Mouse (Mus musculus): ENCODE measurements around the gene Cd2bp2. TPM values are rescaled to one million over a fixed set of nuclear protein-coding genes. Genes with fewer than 3 reads are reported as not detected.

Gene Cd2bp2
- total and polyA plus RNA-seq, 3 experiments = 56.7 to 64.8 TPM; not detected in 1

- Histone ChIP-seq H3K4me1 (ENCODE audit: control insufficient read depth in 1 of 2, insufficient read depth in 2 of 2, low read length in 2 of 2) (peaks cover 15 to 17% of the 10 kb centered on the region in 2 experiments), H3K4me3 (ENCODE audit: control insufficient read depth in 1 of 2, insufficient read depth in 1 of 2, low read depth in 2 of 2, low read length in 2 of 2) (no peak overlapping the region), H3K27ac (ENCODE audit: control insufficient read depth, low read depth, low read length) (no peak overlapping the region), H3K79me2 (ENCODE audit: control insufficient read depth, insufficient read depth, low read length, poor library complexity) (no peaks in the 10 kb centered on the region; the same call in 1 of the 2 replicates), H3K27me3 (ENCODE audit: control insufficient read depth in 1 of 2, insufficient read depth in 2 of 2, low read length in 2 of 2) (no peaks in the 10 kb centered on the region), H3K9ac (ENCODE audit: control insufficient read depth, low read depth, low read length, poor library complexity, severe bottlenecking) (no peak overlapping the region), H3K36me3 (ENCODE audit: control insufficient read depth in 1 of 2, insufficient read depth in 2 of 2, low read length in 2 of 2) (peaks cover 0 to 21% of the 10 kb centered on the region in 2 experiments; a peak in 2 of 4 replicates), H3K9me3 (replicated peaks; ENCODE audit: insufficient read depth, low read length) (no peaks in the 10 kb centered on the region)
- DNase-seq (ENCODE audit: low read depth, low spot score) = no peak
- no peak for TF ChIP-seq ZKSCAN1 (IDR thresholded peaks at IDR 0.05; ENCODE audit: low read depth, low read length)
- TF ChIP-seq POLR2AphosphoS2 (IDR thresholded peaks at IDR 0.05; ENCODE audit: low read length) = no peak
- TF ChIP-seq CTCF (IDR thresholded peaks at IDR 0.05 in 2 of 3, conservative IDR thresholded peaks at IDR 0.05 in 1 of 3; ENCODE audit: control insufficient read depth in 1 of 3, insufficient read depth in 1 of 3, low read depth in 2 of 3, low read length in 3 of 3, poor library complexity in 1 of 3, severe bottlenecking in 1 of 3) = no peak
- TF ChIP-seq ETS1 (IDR thresholded peaks at IDR 0.05; ENCODE audit: low read depth, low read length) = no peak
- TF ChIP-seq MAFK (IDR thresholded peaks at IDR 0.05; ENCODE audit: borderline replicate concordance, low read depth, low read length) = no peak
- TF ChIP-seq MAZ (IDR thresholded peaks at IDR 0.05; ENCODE audit: low read depth, low read length) = no peak
- no peak for TF ChIP-seq CHD1 (IDR thresholded peaks at IDR 0.05; ENCODE audit: low read depth, low read length)
- no peak for TF ChIP-seq CHD2 (IDR thresholded peaks at IDR 0.05; ENCODE audit: low read length)
- TF ChIP-seq NRF1 (IDR thresholded peaks at IDR 0.05; ENCODE audit: insufficient read depth, low read depth, low read length, poor library complexity, severe bottlenecking) = no peak
These were observed 7.3 kb downstream of the Cd2bp2 start for GRCm38 (mm10) chr7:127188305-127189276.

GRCm38 (mm10) chr7:127187351-127187750 is 8.5 kb downstream of the Cd2bp2 start:
- Histone ChIP-seq H3K9me3 (replicated peaks; ENCODE audit: insufficient read depth, low read length) (no peaks in the 10 kb centered on the region), H3K4me1 (ENCODE audit: control insufficient read depth in 1 of 2, insufficient read depth in 2 of 2, low read length in 2 of 2) (peaks cover 23 to 28% of the 10 kb centered on the region in 2 experiments), H3K79me2 (ENCODE audit: control insufficient read depth, insufficient read depth, low read length, poor library complexity) (no peaks in the 10 kb centered on the region; the same call in 1 of the 2 replicates), H3K4me3 (ENCODE audit: control insufficient read depth in 1 of 2, insufficient read depth in 1 of 2, low read depth in 2 of 2, low read length in 2 of 2) (no peak overlapping the region), H3K36me3 (ENCODE audit: control insufficient read depth in 1 of 2, insufficient read depth in 2 of 2, low read length in 2 of 2) (peaks cover 0 to 32% of the 10 kb centered on the region in 2 experiments; a peak in 2 of 4 replicates), H3K27ac (ENCODE audit: control insufficient read depth, low read depth, low read length) (no peak overlapping the region), H3K27me3 (ENCODE audit: control insufficient read depth in 1 of 2, insufficient read depth in 2 of 2, low read length in 2 of 2) (no peaks in the 10 kb centered on the region), H3K9ac (ENCODE audit: control insufficient read depth, low read depth, low read length, poor library complexity, severe bottlenecking) (no peak overlapping the region)
- no peak for TF ChIP-seq ZNF384 (IDR thresholded peaks at IDR 0.05; ENCODE audit: low read depth, low read length)
- TF ChIP-seq TAL1 (IDR thresholded peaks at IDR 0.05; ENCODE audit: low read length) = no peak
- TF ChIP-seq ZC3H11A (IDR thresholded peaks at IDR 0.05; ENCODE audit: low read depth, low read length) = no peak
- no peak for TF ChIP-seq CTCF (IDR thresholded peaks at IDR 0.05 in 2 of 3, conservative IDR thresholded peaks at IDR 0.05 in 1 of 3; ENCODE audit: control insufficient read depth in 1 of 3, insufficient read depth in 1 of 3, low read depth in 2 of 3, low read length in 3 of 3, poor library complexity in 1 of 3, severe bottlenecking in 1 of 3)
- no peak for TF ChIP-seq USF2 (IDR thresholded peaks at IDR 0.05; ENCODE audit: borderline replicate concordance in 1 of 2, insufficient read depth in 1 of 2, low read depth in 1 of 2, low read length in 2 of 2)
- no peak for TF ChIP-seq RCOR1 (IDR thresholded peaks at IDR 0.05; ENCODE audit: low read depth, low read length)
- no peak for TF ChIP-seq MEF2A (IDR thresholded peaks at IDR 0.05; ENCODE audit: extremely low read depth, insufficient replicate concordance, low read depth, low read length, poor library complexity, severe bottlenecking)
- no peak for TF ChIP-seq GABPA (IDR thresholded peaks at IDR 0.05; ENCODE audit: low read depth, low read length)
- TF ChIP-seq KAT2A (conservative IDR thresholded peaks at IDR 0.05; ENCODE audit: low read depth, low read length) = no peak
- TF ChIP-seq ETS1 (IDR thresholded peaks at IDR 0.05; ENCODE audit: low read depth, low read length) = no peak
- TF ChIP-seq ZKSCAN1 (IDR thresholded peaks at IDR 0.05; ENCODE audit: low read depth, low read length) = no peak
- TF ChIP-seq POLR2AphosphoS2 (IDR thresholded peaks at IDR 0.05; ENCODE audit: low read length) = no peak
- no peak for TF ChIP-seq MAZ (IDR thresholded peaks at IDR 0.05; ENCODE audit: low read depth, low read length)
- DNase-seq (ENCODE audit: low read depth, low spot score) = no peak

Data from MEL (cell line).